Mouse (Mus musculus): ENCODE data around the gene Zfp446.

The Zfp446 gene

DNA sequence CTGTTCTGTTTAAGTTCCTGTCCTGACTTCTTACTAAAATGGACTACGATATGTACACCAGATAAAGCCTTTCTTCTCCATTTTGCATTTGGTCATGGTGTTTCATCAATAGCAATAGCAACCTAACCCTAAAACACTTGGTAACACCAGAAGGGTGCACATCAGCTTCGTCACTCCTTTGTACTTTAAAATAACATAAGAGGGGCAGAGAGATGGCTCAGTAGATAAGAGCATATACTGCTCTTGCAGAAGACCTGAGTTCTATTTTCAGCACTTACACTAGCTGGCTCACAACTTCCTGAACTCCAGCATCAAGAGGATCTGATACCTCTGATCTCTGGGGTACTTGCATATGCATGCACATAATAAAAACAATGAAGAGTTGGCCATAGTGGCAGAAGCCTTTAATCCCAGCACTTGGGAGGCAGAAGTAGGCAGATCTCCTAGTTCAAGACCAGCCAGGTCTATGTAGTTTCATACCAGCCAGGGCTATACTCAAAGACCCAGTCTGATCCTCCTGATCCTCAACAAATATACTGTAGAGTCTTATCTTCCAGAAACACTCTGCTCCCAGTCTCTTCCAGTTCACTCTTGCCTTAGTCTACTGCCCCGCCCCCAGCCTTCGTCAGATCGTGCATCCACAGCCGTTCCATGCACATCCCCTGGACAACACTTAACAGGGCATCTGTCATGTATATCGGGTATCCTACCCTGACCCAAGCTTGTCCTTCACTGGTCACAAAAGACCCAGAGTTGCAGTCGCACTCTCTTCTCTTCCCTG, 10.0 kb downstream of the Zfp446 start:
- no peak for DNase-seq

GRCm38 (mm10) chr7:12992222-12992621, 14.6 kb downstream of the Zfp446 start:
- DNase-seq: no peak

- no peak for DNase-seq
Observed at GRCm38 (mm10) chr7:12993148-12993547, 15.5 kb downstream of the Zfp446 start.

DNA sequence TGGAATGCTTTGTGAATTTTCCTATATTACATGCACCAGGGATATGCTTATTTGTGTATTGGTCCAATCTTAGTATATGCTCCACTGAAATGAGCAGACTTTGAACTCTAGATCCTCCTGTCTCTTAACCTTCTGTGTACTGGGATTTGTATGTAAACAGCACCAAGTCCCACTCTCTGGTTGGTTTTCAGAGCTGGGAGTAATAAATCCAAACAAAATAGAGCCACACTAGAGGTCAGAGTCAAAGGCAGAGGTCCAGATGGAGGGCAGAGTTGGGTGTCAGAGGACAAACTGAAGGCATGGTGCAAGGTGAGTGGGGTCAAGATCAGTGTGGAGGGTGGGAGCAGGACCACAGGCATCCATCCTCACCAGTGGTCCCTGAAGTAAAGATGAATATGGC, 18.2 kb downstream of the Zfp446 start:
- no peak for DNase-seq

GRCm38 (mm10) chr7:12997230-12997629, 19.6 kb downstream of the Zfp446 start:
- no peak for DNase-seq

- no peak for DNase-seq
Observed at GRCm38 (mm10) chr7:12998053-12998452, 20.4 kb downstream of the Zfp446 start, which contains the start of gene Slc27a5. Gene Slc27a5, minus strand, starts transcription at chr7:12998192.

- no peak for DNase-seq
Observed at GRCm38 (mm10) chr7:12998851-12999250, 21.2 kb downstream of the Zfp446 start, which contains the start of gene Trim28. Gene Trim28, plus strand, starts transcription at chr7:12999114.

- no peak for DNase-seq
Observed at GRCm38 (mm10) chr7:13001584-13001983, 23.9 kb downstream of the Zfp446 start.

DNA sequence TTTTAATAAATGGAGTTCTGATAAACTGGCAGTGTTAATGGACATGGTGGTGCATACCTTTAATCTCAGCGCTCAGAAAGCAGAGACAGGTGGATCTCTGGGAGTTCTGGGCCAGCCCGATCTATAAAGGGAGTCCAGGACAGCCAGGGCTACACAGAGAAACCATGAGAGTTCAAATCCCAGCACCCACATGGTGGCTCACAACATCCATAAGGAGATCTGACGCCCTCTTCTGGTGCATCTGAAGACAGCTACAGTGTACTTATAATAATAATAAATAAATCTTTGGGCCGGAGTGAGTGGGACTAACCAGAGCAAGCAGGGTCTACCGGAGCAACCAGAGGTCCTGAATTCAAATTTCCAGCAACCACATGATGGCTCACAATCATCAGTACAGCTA, 25.7 kb downstream of the Zfp446 start:
- DNase-seq: no peak

DNA sequence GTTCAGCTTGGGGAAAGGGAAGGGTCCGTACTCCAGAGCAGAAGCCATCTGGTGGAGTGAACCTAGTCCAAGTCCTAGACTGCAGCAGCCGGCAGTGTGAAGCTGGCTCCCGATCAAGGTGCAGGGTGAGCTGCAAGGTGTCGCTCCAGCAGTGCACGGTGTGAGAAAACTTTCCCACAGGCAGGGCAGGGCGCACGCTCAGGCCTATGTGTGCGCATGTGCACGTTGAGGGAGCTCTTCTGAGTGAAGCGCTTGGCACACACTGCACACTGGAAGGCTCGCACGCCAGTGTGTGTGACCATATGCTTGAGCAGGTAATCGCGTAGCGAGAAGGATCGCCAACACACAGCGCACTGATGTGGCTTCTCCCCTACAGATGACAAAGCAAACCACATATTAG, 28.4 kb downstream of the Zfp446 start:
- DNase-seq: no peak

DNA sequence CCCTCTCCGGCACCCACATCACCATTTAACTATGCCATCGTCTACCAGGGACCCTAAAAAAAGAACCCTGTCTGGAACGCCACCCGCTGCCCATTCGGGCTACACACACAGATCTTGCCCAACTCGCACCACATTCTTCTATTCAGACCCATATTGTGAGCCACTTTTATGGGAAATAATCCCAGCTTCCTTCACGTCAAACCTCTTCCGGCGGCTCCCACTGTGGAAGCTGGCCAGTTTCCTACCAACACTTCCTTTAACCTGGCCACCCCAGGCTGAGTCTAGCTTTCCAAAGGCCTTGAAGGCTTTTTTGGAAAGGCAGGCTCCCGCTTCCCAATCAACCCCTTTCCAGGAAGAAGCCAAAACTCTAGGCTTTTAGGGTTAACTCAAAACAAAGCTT, 28.9 kb downstream of the Zfp446 start:
- peak; percentile 42 for DNase-seq

- no peak for DNase-seq
Observed at GRCm38 (mm10) chr7:13007341-13008092, 29.9 kb downstream of the Zfp446 start.

GRCm38 (mm10) chr7:13009143-13010004, 31.7 kb downstream of the Zfp446 start:
- peak; percentile 95 for DNase-seq

- DNase-seq: no peak
Observed at GRCm38 (mm10) chr7:13010005-13010908, 32.6 kb downstream of the Zfp446 start, which contains the start of gene Zbtb45. Gene Zbtb45, minus strand, starts transcription at chr7:13010034.

DNA sequence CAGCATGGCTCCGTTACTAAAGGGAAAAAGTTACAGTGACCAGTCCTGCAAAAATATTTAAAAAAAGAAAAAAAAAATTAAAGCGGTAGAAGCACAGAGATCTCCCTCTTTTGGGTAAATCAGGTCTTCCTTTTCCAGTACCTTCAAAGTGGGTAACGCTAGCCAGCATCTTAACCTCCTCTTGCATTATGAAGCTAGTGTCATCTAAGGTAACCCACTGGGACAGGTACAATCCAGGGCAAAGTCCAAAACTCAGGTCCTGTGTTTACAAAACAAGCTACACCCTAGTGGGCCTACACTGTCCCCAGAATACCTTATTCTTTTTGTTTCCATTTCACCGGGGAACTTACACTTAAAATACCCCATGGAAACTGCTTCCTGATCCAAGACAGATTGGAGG, 36.0 kb downstream of the Zfp446 start:
- DNase-seq: no peak

DNA sequence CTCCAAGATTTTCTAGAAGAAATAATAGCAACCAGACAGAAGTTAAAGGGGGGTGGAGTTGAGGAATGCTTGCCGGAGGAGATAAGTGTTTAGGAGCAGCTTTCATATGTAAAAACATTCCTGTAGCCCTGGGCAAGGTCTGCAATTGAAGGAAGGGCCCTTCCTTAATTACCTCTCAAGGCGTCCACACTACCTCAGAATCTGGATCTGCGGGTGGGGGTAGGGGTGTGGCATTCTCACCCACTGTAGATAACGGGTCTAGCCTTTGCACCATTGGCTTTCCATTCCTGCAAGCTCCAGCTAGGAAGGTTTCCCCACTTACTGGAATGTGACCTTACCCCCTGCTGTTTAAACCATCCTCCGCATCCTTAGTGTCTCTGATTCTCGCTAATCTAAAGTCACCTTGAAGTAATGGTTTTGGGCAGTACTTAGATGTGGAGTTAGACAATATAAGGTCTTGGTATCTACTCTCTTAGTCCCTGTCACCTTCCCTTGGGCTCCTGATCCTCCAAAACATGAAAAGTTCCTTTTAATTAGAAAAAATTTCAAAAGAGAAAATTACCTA, 36.7 kb downstream of the Zfp446 start:
- DNase-seq: no peak

DNA sequence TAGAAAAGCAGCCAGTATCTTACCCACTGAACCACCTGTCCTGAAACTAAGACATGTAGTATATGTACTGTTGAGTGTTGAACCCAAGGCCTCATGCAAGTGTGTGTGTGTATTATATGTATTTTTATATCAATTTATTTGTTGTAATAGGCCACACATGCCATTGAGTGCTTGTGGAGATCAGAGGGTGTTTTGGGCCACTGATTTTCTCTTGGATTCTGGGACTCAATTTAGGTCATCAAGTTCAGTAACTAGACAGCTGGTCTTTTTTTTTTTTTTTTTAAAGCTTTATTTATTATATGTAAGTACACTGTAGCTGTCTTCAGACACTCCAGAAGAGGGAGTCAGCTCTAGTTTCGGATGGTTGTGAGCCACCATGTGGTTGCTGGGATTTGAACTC, 37.6 kb downstream of the Zfp446 start:
- no peak for DNase-seq

GRCm38 (mm10) chr7:13022773-13023535, 45.3 kb downstream of the Zfp446 start:
- peak; percentile 87 for DNase-seq

- DNase-seq: peak; percentile 96
Observed at GRCm38 (mm10) chr7:13023928-13024731, 46.5 kb downstream of the Zfp446 start.

DNA sequence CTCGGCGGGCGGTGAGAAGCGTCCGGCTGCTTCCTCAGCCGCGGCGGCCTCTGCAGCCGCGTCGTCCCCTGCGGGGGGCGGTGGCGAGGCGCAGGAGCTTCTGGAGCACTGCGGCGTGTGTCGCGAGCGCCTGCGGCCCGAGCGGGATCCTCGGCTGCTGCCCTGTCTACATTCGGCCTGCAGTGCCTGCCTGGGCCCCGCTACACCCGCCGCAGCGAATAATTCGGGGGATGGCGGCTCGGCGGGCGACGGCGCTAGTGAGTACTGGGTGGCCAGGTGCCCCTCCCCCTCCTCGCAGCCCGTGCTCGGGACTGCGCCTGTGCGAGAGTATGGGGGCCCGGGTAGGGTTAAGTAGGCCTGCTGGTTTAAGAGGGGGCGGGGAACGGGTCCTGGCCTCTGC, 47.2 kb downstream of the Zfp446 start:
- DNase-seq: peak; percentile 85
